Mouse (Mus musculus): Measurements from ENCODE around the gene Lhx9. TPM values are rescaled to one million over a fixed set of nuclear protein-coding genes. Genes with fewer than 3 reads are reported as not detected.

Gene Lhx9
- total RNA-seq, 1 experiment: 0.40 TPM

GRCm38 (mm10) chr1:138841306-138842095 is 6.9 kb downstream of the Lhx9 start:
- in situ Hi-C loops (cut with MboI; ENCODE audit: low sequenced_read_pairs in 2 of 2, unreplicated experiment in 2 of 2): loop anchor here in 1 of 2 experiments (25.0 kb wide), 1 partner anchor 321 kb away; no protein-coding TSS in a partner anchor
- H3K9me3 ChIP-seq (ENCODE audit: control insufficient read depth, insufficient read depth, low read depth, low read length): no peaks in the 10 kb centered on the region
- TF ChIP-seq ZNF384 (IDR thresholded peaks at IDR 0.05; ENCODE audit: low read depth, low read length): no peak
- TF ChIP-seq HCFC1 (IDR thresholded peaks at IDR 0.05; ENCODE audit: borderline replicate concordance, insufficient read depth, low read length): no peak
- TF ChIP-seq MAFK (IDR thresholded peaks at IDR 0.05; ENCODE audit: insufficient read depth, low read depth, low read length): no peak
- no peak for TF ChIP-seq ZC3H11A (IDR thresholded peaks at IDR 0.05; ENCODE audit: borderline replicate concordance, low read depth, low read length)
- no peak for TF ChIP-seq CHD2 (IDR thresholded peaks at IDR 0.05; ENCODE audit: low read depth, low read length)
- H3K4me1 ChIP-seq (ENCODE audit: control insufficient read depth in 2 of 2, insufficient read depth in 2 of 2, low read length in 2 of 2, poor library complexity in 1 of 2): no peaks in the 10 kb centered on the region; a peak in 1 of 4 replicates
- H3K27ac ChIP-seq (ENCODE audit: insufficient read depth, low read depth, low read length, poor library complexity, severe bottlenecking): no peak overlapping the region
- no peaks in the 10 kb centered on the region for H3K36me3 ChIP-seq (ENCODE audit: control insufficient read depth, insufficient read depth, low read length, poor library complexity, severe bottlenecking)
- H3K4me3 ChIP-seq (ENCODE audit: insufficient read depth in 1 of 2, low read depth in 1 of 2, low read length in 2 of 2, poor library complexity in 1 of 2, severe bottlenecking in 1 of 2): peak overlapping the region; percentile 15 to 42; a peak in 3 of 4 replicates
- no peak for DNase-seq (ENCODE audit: low read depth, low spot score)
- no peak overlapping the region; the same call in 1 of the 2 replicates for H3K9ac ChIP-seq (ENCODE audit: insufficient read depth, low read depth, low read length, poor library complexity, severe bottlenecking)

- DNase-seq (ENCODE audit: low read depth, low spot score): no peak
- no peak overlapping the region for H3K27ac ChIP-seq (ENCODE audit: insufficient read depth, low read depth, low read length, poor library complexity, severe bottlenecking)
- H3K4me1 ChIP-seq (ENCODE audit: control insufficient read depth in 2 of 2, insufficient read depth in 2 of 2, low read length in 2 of 2, poor library complexity in 1 of 2): no peaks in the 10 kb centered on the region; a peak in 1 of 4 replicates
- no peak overlapping the region for H3K9ac ChIP-seq (ENCODE audit: insufficient read depth, low read depth, low read length, poor library complexity, severe bottlenecking)
- no peaks in the 10 kb centered on the region for H3K9me3 ChIP-seq (ENCODE audit: control insufficient read depth, insufficient read depth, low read depth, low read length)
- in situ Hi-C loops (cut with MboI; ENCODE audit: low sequenced_read_pairs in 2 of 2, unreplicated experiment in 2 of 2): loop anchor here in 1 of 2 experiments (25.0 kb wide), 1 partner anchor 322 kb away; no protein-coding TSS in a partner anchor
- H3K36me3 ChIP-seq (ENCODE audit: control insufficient read depth, insufficient read depth, low read length, poor library complexity, severe bottlenecking): no peaks in the 10 kb centered on the region
- TF ChIP-seq CHD2 (IDR thresholded peaks at IDR 0.05; ENCODE audit: low read depth, low read length) (no peak), MAFK (IDR thresholded peaks at IDR 0.05; ENCODE audit: insufficient read depth, low read depth, low read length) (no peak), ZC3H11A (IDR thresholded peaks at IDR 0.05; ENCODE audit: borderline replicate concordance, low read depth, low read length) (no peak), HCFC1 (IDR thresholded peaks at IDR 0.05; ENCODE audit: borderline replicate concordance, insufficient read depth, low read length) (no peak), ZNF384 (IDR thresholded peaks at IDR 0.05; ENCODE audit: low read depth, low read length) (no peak)
- H3K4me3 ChIP-seq (ENCODE audit: insufficient read depth in 1 of 2, low read depth in 1 of 2, low read length in 2 of 2, poor library complexity in 1 of 2, severe bottlenecking in 1 of 2): peak overlapping the region in 1 of 2 experiments; percentile 42; a peak in 1 of 4 replicates
Measured at GRCm38 (mm10) chr1:138840440-138841305, 7.7 kb downstream of the Lhx9 start.

GRCm38 (mm10) chr1:138839809-138840430 is 8.5 kb downstream of the Lhx9 start:
- H3K4me1 ChIP-seq (ENCODE audit: control insufficient read depth in 2 of 2, insufficient read depth in 2 of 2, low read length in 2 of 2, poor library complexity in 1 of 2): no peaks in the 10 kb centered on the region; a peak in 1 of 4 replicates
- no peak overlapping the region for H3K27ac ChIP-seq (ENCODE audit: insufficient read depth, low read depth, low read length, poor library complexity, severe bottlenecking)
- no peak overlapping the region for H3K4me3 ChIP-seq (ENCODE audit: insufficient read depth in 1 of 2, low read depth in 1 of 2, low read length in 2 of 2, poor library complexity in 1 of 2, severe bottlenecking in 1 of 2)
- no peak for DNase-seq (ENCODE audit: low read depth, low spot score)
- no peak overlapping the region for H3K9ac ChIP-seq (ENCODE audit: insufficient read depth, low read depth, low read length, poor library complexity, severe bottlenecking)
- in situ Hi-C loops (cut with MboI; ENCODE audit: low sequenced_read_pairs in 2 of 2, unreplicated experiment in 2 of 2): loop anchor here (5.0 to 25.0 kb wide), 2 partner anchors 322 kb away; no protein-coding TSS in a partner anchor
- TF ChIP-seq ZC3H11A (IDR thresholded peaks at IDR 0.05; ENCODE audit: borderline replicate concordance, low read depth, low read length) (no peak), CHD2 (IDR thresholded peaks at IDR 0.05; ENCODE audit: low read depth, low read length) (no peak), ZNF384 (IDR thresholded peaks at IDR 0.05; ENCODE audit: low read depth, low read length) (no peak), MAFK (IDR thresholded peaks at IDR 0.05; ENCODE audit: insufficient read depth, low read depth, low read length) (no peak), HCFC1 (IDR thresholded peaks at IDR 0.05; ENCODE audit: borderline replicate concordance, insufficient read depth, low read length) (no peak)
- H3K9me3 ChIP-seq (ENCODE audit: control insufficient read depth, insufficient read depth, low read depth, low read length): no peaks in the 10 kb centered on the region
- H3K36me3 ChIP-seq (ENCODE audit: control insufficient read depth, insufficient read depth, low read length, poor library complexity, severe bottlenecking): no peaks in the 10 kb centered on the region

- DNase-seq (ENCODE audit: low read depth, low spot score): no peak
- in situ Hi-C loops (cut with MboI; ENCODE audit: low sequenced_read_pairs in 2 of 2, unreplicated experiment in 2 of 2): loop anchor here (5.0 to 25.0 kb wide), 2 partner anchors 323 kb away; no protein-coding TSS in a partner anchor
- Histone ChIP-seq H3K9ac (ENCODE audit: insufficient read depth, low read depth, low read length, poor library complexity, severe bottlenecking) (no peak overlapping the region), H3K9me3 (ENCODE audit: control insufficient read depth, insufficient read depth, low read depth, low read length) (no peaks in the 10 kb centered on the region), H3K36me3 (ENCODE audit: control insufficient read depth, insufficient read depth, low read length, poor library complexity, severe bottlenecking) (no peaks in the 10 kb centered on the region), H3K4me3 (ENCODE audit: insufficient read depth in 1 of 2, low read depth in 1 of 2, low read length in 2 of 2, poor library complexity in 1 of 2, severe bottlenecking in 1 of 2) (no peak overlapping the region), H3K4me1 (ENCODE audit: control insufficient read depth in 2 of 2, insufficient read depth in 2 of 2, low read length in 2 of 2, poor library complexity in 1 of 2) (no peaks in the 10 kb centered on the region; a peak in 1 of 4 replicates), H3K27ac (ENCODE audit: insufficient read depth, low read depth, low read length, poor library complexity, severe bottlenecking) (no peak overlapping the region)
- TF ChIP-seq MAFK (IDR thresholded peaks at IDR 0.05; ENCODE audit: insufficient read depth, low read depth, low read length) (no peak), ZNF384 (IDR thresholded peaks at IDR 0.05; ENCODE audit: low read depth, low read length) (no peak), CHD2 (IDR thresholded peaks at IDR 0.05; ENCODE audit: low read depth, low read length) (no peak), HCFC1 (IDR thresholded peaks at IDR 0.05; ENCODE audit: borderline replicate concordance, insufficient read depth, low read length) (no peak), ZC3H11A (IDR thresholded peaks at IDR 0.05; ENCODE audit: borderline replicate concordance, low read depth, low read length) (no peak)
Measured at GRCm38 (mm10) chr1:138839291-138839690, 9.1 kb downstream of the Lhx9 start.

All from ES-E14 (cell line).